Mouse (Mus musculus) right cerebral cortex, postnatal 14 days (tissue): ENCODE results near the gene Duoxa2.
"Not testable (repeated sequence)": the region's sequence is repeated elsewhere in the genome, so short reads cannot be mapped to it uniquely, and the experiment has no call there.

Experiments used
- DNase-seq: peaks from one replicate; pipeline ENCODE4 v3.0.0; 2022

Gene Duoxa2

DNA sequence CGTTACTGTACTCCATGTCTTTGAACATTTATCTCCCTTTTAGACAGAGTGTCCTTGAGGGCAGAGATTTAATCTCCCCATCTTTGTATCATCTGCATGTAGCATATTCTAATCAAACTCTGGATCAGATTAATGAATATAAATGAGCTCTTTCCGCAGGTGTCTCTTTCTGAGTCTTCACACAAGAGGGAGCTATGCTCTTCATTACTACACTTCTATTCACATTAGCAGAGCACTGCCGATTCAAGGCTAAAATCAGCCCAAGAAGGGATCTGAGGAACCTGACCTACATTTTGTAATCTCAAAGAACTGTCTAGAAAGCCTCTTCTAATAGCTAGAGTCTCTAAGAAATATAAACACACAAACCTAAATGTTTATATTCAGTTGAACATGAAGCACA is 10.9 kb downstream of the Duoxa2 start:
- no peak for DNase-seq

DNA sequence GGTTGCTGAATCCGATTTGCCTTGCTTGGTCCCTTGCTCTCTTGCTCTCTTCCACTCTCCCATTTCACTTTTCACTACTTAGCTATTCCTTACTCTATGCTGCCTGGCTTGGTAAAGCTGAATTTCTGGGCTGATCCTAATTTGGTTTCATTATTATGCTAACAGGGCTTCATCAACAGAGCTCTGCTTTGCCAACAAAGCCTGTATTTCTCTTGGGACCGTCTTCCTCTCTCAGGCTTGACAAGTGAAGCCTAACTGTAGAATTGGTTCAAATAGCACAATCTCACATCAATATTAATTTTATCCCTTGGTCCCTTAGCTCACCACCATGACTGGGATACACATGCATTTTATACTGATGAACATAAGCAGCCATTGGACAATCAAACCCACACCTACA is 12.9 kb downstream of the Duoxa2 start:
- DNase-seq = no peak

DNA sequence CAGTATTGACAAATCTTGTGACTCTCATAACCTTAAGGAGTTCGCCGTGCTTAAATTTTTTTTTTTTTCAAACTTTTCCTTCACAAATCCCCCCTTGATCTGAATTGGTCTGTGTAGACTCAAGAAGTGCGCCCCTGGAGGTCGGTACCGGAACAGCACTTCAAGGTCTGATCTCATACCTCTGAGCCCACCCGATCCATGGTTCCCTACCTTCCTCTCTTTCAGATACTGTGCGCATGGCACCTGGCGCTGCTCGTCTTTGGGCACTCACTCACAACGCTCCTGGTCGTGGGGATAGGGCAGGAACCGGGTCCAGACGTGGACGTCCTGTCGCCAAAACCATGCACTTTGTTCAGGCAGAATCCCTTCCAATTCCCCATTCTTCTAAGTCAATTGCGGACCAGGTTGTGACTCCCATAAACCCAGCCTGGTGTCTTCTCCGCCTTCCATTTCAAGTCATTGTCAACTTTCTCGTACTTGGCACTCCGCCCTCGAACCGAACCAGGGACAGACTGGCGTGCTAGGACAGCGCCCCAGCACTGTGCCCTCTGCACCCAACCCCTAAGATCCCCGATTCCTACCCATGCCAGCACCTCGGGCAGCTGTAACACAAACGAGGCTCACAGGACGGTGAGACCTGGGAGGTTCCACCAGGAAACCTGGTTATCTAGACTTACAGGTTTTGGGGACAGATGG is 14.2 kb downstream of the Duoxa2 start:
- DNase-seq = peak; percentile 77

DNA sequence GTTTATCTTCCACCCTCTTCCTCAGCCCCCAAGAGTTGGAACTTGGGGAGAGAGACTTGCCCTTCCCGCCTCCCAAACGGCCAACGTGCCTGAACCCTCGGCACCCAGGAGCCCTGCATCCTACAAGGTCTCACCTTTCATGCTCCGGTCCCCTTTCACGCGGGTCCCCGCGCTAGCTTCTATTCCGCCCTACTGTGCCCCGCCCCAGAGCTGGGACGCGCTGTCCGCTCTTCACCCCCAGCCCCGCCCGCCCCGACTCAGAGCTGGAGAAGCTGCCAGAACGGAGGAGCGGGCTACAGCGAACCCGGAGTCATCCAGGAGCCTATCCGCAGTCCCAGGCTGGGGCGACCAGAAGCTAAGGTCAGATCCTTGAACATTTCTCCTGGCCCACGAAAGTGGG is 14.8 kb downstream of the Duoxa2 start, which contains the start of gene Duoxa1:
TSS of gene Duoxa1 (minus strand) at position 195 of the 400 bp plus-strand sequence.
- DNase-seq = no peak

DNA sequence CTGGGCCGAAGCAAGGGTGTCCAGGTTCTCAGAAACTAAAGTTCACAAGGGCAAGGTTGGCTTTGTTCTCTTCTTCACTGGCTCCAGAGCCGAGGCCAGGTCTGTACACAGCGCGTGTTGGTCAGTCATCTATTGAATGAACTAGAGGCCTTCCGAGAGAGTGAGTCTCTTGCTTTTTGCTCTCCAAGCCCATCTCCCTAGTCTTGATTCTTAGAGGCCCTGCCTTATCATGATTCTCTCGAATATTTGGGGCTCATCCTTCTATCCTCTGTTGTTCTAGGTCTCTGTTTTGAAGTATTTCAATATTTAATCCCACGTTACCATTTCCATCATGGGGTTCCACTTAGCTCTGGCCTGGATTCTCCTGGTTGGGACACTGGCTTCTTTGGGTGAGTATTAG is 16.7 kb downstream of the Duoxa2 start, which contains the start of gene Duox1:
TSS of gene Duox1 (plus strand) at position 301 of the 400 bp plus-strand sequence.
- no peak for DNase-seq

DNA sequence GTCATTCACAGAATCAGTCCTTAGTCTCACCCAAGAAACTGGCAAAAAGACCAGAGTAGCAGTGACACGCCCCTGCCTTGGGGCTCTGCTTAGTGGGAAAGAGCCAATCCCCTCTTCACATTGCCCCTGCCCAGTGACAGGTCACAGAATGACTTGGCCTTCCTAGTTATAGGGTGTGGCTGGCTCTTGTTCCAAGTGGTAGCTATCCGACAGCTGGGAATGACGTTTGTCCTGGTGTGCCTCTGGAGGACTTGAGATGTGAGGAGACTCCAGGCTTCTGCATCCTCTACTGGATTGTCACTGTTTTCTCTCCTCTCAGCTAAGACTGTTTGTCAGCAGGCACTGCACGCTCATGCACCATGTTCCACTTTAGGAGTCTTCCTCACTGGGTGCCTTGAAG is 18.7 kb downstream of the Duoxa2 start:
- DNase-seq = no peak

DNA sequence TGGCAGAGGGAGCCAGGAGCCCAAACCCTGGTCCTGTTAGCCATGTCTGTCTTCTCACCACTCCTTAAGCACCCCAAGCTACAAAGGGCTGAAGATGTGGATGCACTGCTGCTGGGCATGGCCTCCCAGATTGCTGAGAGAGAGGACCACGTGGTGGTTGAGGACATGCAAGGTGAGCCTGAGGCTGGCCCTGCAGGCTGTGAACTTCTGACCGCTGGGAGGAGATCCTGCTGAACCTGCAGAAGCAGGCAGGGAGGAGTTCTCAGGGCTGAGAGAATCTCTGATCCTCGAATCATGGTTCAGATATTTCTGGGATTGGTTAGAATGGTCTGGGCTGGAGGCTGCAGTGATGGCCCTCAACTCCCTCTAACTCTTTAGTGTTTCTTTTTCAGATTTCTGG is 25.3 kb downstream of the Duoxa2 start:
- no peak for DNase-seq

DNA sequence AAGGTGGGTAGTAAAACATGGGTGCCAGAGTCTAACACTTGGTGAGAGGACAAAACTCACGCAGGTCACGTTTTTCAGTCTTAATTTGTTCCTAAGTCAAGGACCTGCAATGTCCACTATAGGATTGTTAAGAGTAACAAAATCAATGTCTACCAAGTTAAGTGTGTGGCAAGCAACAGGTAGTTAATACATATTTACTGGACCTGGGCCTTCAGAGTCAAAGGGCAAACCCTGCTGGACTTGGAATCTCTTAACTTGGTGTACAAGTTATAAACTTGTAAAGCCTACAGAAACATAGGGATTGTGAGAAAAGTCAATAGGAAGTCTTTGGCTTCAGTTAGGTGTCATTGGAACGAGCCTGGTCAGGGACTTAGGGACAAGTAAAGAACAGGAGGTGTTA is 25.9 kb downstream of the Duoxa2 start:
- no peak for DNase-seq

DNA sequence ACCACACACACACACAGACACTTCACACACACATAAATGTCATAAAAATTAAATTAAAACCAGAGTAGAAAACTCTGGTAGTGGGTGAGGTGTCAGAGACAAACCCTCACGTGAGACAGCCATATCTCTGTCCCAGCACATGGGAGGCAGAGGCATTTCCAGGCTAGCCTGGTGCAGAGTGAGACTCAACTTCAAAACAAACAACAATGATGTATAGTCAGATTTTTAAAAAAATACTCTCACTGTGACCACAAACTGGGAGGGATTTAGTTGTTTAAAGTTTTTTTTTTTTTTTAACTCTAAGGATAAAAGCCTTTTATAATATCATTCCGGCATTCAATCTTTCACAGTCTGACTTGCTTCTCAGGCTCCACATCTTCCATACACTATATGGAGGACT is 26.7 kb downstream of the Duoxa2 start:
- no peak for DNase-seq

DNA sequence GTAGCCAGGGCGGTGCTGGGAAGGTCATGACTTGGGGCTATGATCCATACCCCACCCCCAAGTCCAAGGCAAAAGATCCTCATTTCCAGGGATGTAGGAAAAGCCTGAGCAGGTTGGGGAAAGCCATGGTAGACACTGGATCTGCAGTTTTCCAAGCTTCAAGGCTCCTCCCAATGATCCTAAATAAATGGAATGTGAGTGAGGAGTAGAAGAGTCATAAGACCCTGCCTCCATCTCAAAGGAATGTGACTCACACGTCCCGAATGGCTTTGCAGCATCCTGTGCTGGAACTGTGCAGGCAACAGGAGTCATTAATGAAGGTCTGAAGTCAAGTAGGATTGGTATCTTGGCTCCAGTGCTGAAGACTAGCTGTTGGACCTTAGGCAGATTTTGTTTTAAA is 29.3 kb downstream of the Duoxa2 start:
- no peak for DNase-seq

DNA sequence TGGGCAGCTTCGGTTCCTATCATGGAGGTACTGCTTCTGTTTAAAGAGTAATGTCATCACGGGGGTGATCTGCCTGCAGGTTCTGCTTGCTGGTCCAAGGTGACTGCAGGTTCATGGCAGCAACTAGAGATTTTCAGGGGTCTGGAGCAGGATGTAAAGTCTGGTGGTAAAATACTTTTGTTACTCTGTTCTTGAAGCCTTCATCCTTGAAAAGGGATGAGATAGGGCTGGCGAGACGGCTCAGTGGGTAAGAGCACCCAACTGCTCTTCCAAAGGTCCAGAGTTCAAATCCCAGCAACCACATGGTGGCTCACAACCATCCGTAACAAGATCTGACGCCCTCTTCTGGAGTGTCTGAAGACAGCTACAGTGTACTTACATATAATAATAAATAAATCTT is 31.6 kb downstream of the Duoxa2 start:
- not testable (repeated sequence) for DNase-seq

DNA sequence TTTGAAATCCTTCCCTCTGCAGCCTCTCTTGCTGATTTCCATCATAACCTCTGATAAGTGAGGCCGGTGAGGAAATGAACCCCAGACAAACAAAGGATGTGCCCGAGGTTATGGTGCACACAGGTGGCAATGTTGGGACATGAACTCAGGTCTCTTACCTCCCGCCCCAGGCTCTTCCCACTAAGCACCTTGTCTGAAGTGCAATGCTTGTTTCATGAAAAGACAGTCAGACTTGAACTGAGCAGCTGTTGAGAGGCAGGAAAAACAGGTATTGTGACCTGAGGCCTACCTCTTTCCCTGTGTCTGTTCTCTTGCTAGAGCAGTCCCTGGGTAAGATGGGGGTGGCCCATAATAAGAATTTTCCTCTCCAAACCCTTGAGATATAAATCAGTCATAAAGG is 33.5 kb downstream of the Duoxa2 start:
- no peak for DNase-seq

DNA sequence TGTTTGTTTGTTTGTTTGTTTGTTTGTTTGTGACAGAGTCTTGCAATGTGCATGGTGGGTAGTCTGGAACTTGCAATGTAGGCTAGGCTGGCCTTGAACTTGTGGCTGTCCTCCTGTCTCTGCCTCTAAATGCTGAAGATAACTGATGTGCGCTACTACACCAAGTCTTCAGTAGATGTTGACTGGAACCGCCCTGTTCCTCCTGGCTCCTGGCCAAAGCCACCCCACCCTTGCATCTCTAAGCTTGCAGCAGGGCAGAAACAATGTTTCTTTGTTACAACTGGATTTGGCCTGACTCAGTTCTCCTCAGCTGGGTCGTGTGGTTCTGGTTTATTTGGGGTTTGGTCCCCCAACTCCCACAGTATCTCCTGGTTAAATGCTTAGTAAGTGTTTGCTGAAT is 35.5 kb downstream of the Duoxa2 start:
- DNase-seq = no peak

DNA sequence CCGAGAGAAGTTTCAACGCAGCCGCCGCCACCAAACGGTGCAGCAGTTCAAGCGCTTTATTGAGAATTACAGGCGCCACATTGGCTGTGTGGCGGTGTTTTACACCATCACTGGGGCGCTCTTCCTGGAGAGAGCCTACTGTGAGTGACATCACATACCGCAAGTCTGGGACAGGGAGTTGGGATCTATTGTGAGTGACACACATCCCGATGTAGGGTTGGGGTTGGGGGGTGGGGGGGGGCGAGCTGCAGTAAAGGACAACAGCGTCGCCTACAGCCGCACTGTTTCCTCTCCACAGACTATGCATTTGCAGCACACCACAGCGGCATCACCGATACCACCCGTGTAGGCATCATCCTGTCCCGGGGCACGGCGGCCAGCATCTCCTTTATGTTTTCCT is 38.6 kb downstream of the Duoxa2 start:
- DNase-seq = no peak

DNA sequence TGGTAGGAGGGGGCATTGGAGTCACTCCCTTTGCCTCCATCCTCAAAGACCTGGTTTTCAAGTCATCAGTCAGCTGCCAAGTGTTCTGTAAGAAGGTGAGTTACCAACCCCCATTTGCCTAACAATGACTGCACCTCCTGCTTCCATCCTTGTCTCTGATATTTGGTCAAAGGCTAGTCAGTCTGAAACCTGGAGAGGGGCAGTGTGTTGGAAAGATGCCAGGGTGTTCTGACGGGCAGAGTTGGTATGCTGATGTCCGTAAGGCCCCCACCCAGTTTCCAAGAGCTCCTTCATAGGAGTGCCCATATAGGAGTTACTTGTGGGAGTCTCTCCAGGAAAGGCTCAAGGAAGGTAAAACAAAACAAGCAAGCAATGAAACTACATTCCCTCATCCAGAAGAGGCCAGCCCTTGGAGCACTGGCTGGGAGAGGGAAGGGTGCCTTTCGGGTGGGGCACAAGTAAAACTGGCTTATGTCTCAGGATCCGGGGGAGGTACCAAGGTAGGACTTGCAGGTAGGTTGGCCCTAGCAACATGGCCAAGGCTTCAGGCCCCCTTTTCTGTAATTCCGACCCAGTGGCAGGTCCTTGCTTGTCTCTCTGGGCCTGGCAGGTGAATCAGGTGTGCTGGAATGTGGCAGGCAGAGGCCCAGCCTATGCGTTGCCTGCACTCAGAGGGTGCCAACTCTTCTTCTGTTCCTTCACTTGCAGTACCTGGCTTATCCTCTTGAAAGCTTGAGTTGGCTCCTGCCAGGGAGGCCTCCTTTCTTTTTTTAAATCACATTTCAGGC is 46.6 kb downstream of the Duoxa2 start:
- no peak for DNase-seq

DNA sequence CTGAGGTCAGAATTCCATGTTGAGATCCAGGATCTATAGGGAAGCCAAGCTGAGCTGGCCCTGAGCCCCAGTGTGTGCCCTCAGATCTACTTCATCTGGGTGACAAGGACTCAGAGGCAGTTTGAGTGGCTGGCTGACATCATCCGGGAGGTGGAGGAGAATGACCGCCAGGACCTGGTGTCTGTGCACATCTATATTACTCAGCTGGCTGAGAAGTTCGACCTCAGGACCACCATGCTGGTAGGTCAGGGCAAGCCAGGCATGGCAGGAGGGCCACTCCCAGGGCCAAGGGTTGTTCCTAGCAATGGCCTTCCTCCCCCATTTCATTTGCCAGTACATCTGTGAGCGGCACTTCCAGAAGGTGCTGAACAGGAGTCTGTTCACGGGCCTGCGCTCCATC is 47.5 kb downstream of the Duoxa2 start:
- DNase-seq = not testable (repeated sequence)

DNA sequence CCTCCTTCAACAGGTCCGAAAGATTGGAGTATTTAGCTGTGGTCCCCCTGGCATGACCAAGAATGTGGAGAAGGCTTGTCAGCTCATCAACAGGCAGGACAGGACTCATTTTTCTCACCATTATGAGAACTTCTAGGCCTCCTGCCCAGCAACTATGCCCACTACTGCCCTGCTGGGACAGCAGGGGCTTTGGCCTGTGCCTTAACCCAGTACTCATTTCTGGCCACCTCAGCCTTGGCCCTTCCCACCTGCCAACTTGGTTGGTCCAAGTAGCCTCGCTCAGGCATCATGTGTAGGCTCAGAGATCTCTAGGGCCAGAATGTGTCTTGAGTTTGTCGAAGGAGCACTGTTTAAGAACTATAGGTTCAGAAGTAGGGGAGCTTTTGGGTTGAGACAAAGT is 48.6 kb downstream of the Duoxa2 start:
- no peak for DNase-seq

DNA sequence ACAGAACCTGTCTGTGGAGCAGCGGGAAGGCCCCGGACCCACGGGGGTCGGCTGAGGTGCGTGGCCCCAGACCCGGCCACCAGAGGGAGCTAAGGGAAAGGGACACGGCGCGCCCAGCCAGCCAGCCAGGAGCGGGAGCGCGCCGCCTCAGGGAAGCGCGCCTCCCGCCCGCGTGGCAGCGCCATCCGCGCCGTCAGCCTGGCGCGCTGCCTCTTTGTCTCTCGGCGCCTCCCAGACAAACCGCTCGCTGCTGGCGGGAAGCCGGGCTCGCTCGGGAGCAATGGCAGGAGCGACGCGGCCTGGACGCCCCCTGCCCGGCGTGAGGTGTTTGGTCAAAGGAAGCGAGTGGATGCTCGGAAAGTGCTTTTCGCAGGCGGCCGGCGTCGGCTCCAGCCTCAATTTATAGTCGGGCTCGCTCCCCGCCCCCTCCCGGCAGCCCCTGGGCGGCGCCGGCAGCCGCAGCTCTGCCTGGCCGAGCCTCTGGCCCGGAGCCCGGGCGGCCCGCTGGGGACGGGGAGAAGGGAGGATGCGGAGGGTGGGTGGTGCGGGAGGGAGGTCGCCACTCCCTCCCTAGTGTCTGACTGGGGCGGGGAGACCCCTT is 49.9 kb downstream of the Duoxa2 start:
- peak; percentile 90 for DNase-seq

DNA sequence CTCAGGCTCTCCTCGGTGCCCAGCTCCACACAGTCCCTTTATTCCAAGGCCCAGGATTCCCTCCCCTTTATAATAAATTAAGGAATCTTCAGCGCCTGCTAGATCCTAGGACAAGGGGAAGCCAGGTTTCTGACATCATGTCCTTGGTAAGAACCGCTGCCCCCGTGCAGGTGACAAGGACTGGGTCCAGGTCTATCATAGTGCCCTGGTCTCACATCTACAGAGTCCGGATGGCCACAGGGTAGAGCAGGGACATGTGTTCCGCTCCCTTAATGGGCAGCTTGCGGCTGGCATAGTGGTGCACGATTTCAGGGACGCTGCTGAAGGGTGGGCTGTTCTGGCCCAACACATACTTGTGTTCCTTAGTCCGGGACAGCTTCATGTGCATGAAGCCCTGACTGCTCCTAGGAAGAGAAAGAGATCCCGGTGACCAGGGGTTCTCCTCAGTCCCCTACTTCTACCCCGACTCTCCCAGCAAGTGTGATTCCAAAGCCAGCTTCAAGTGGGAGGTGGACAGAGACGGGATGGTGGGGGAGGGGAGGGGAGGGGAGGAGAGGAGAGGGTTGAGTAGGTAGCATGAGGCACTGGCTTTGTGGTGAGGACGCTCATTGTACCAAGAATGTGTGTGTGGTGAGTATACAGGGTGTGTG is 50.6 kb downstream of the Duoxa2 start:
- DNase-seq = no peak

DNA sequence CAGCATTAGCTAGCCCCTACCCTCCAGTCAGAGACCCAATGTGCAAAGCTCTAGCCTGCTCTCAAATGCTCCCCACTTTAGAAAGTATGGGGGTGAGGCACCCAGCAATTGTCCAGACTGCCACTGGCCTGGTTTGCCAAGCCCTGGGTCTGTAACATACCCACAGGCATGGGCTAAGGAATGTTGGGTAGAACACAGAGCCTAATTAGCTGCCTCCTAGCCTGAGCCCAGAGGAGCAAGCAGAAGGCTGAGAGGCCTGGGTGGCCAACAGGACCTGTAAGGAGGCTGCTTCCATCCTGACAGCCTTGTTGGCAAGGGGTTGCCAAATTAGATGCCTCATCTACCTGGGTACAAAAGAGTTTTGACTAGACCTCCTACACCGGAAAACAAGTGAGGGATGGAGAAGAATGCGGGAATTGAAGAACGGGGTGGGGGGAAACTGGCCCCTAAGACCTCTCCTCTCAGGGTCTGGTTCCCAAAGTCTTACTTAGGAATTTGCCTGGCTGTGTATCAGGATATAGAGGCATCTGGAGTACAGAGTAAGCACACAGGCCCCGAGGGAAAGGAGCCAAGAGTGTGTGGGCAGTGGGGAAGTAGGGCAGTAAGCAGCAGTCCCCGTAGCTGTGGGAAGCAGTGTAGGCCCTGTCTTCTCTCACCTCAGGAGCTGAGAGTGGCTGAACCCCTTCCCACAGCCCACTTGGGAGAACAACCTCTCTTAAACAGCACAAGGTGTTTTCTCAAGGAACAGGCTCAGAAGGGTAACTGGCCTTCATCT is 52.6 kb downstream of the Duoxa2 start:
- DNase-seq = peak; percentile 77

DNA sequence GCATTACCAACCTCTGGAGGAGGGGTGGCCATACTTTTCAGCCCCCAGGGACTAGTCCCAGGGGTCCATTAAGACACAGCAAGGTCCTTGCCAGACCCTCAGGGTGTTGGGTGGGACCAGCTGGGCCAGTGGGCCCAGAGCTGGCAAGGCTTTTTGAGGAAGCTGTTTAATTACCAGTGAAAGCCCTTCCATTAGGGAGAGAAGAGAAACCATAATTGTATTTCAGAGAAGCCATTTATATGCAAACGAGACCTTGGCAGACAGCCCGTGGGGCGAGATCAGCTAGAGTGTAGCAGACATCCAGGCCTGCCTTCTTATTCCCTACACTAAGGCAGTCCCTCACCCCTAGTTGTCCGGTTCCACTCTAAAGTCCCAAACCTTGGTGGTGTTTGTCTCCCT is 53.2 kb downstream of the Duoxa2 start:
- peak; percentile 66 for DNase-seq
